Mouse (Mus musculus) macrophage (primary cell): ENCODE measurements at regions not wholly inside any gene's neighbourhood (a gene's known extent, or its start where the extent isn't known, plus 50 kb on each side); places are given as distances from the start of the nearest gene placed in this dataset.

Experiments
- H3K27ac ChIP-seq: fragments of 350-480 bp; formaldehyde crosslinking; 2 replicates; pipeline ENCODE4 v1.9.0; 2021
- H3K36me3 ChIP-seq: fragments of 350-480 bp; formaldehyde crosslinking; 2 replicates; pipeline ENCODE4 v1.9.0; 2021; ENCODE audit errors: inconsistent target
- H3K4me3 ChIP-seq: fragments of 350-480 bp; formaldehyde crosslinking; 2 replicates; pipeline ENCODE4 v1.9.0; 2021; ENCODE audit errors: inconsistent target
- H3K79me2 ChIP-seq: fragments of 350-480 bp; formaldehyde crosslinking; 2 replicates; pipeline ENCODE4 v1.9.0; 2021; ENCODE audit errors: inconsistent target
- WGBS: methylation state at CpG from one replicate; pipeline ENCODE4 v1.1.7; 2026; ENCODE audit warnings: inconsistent platforms; ENCODE audit not compliant: missing documents; 5-methylcytosine and 5-hydroxymethylcytosine counted together

GRCm38 (mm10) chr12:25869846-25870245, 545.2 kb downstream of the Rnf144a start:
- Histone ChIP-seq H3K27ac (no peak overlapping the region), H3K36me3 (no peaks in the 10 kb centered on the region), H3K79me2 (no peaks in the 10 kb centered on the region), H3K4me3 (no peak overlapping the region)

- WGBS, result 97% methylated on average over 3 of the region's 3 CpGs
Observed at GRCm38 (mm10) chr12:25865063-25865462, 550.0 kb downstream of the Rnf144a start.

GRCm38 (mm10) chr12:25864113-25864852, 550.8 kb downstream of the Rnf144a start:
- Histone ChIP-seq H3K4me3 (no peak overlapping the region), H3K79me2 (no peaks in the 10 kb centered on the region), H3K27ac (no peak overlapping the region), H3K36me3 (no peaks in the 10 kb centered on the region)
- 71% methylated on average over 7 of the region's 7 CpGs for WGBS

More at GRCm38 (mm10) chr12:25865063-25865462, 550.0 kb downstream of the Rnf144a start:
- H3K36me3 ChIP-seq, result no peaks in the 10 kb centered on the region
- H3K27ac ChIP-seq, result no peak overlapping the region
- no peak overlapping the region for H3K4me3 ChIP-seq
- H3K79me2 ChIP-seq, result no peaks in the 10 kb centered on the region

DNA sequence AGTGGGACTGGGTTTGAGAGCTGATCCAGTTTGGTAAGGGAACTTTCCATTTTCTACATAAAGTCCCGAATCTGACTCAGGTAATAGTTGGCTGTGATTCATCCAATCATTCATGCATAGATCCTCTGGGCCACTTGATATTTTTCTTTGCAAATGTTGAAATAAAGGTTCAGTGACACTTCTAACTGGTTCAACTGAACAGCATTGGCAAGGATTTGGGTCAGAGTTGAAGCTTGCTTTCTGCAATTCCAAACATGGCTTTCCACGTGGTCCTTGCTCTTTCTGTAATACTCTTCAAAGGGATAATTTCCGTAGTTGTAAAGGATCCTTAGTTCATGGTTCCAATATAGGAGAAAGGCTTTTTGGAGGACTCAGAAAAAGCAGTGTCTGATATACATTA, 554.0 kb downstream of the Rnf144a start:
- no peak overlapping the region for H3K4me3 ChIP-seq
- no peak overlapping the region for H3K27ac ChIP-seq
- WGBS, result 82% methylated on average over 3 of the region's 3 CpGs
- H3K36me3 ChIP-seq, result no peaks in the 10 kb centered on the region
- H3K79me2 ChIP-seq, result no peaks in the 10 kb centered on the region

- Histone ChIP-seq H3K4me3 (no peak overlapping the region), H3K36me3 (no peaks in the 10 kb centered on the region), H3K79me2 (no peaks in the 10 kb centered on the region), H3K27ac (no peak overlapping the region)
- 86% methylated on average over 6 of the region's 6 CpGs for WGBS
Observed at GRCm38 (mm10) chr12:25858397-25858796, 556.7 kb downstream of the Rnf144a start.

GRCm38 (mm10) chr12:25830057-25830456, 585.0 kb downstream of the Rnf144a start:
- no peaks in the 10 kb centered on the region for H3K36me3 ChIP-seq
- no peak overlapping the region for H3K27ac ChIP-seq
- no peaks in the 10 kb centered on the region for H3K79me2 ChIP-seq
- H3K4me3 ChIP-seq, result no peak overlapping the region
- WGBS, result 74% methylated on average over 7 of the region's 7 CpGs

DNA sequence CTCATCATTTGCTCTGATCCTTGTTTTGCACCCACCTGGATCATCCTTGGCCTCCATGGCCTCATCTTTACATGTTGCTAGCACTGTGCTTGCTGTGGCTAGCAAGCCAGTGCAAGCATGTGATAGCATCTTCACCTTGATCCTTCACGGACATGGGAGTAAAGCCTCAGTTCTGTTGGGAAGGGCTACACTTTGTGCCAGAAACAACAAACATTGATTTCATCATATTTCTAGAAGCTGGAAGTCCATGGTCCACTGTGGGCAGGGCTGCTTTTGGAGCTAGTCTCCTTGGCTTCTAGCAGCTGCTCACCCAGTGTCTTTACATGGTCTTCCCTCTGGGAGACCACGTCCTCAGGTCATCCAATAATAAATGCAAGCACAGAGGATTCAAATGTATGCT, 587.1 kb downstream of the Rnf144a start:
- Histone ChIP-seq H3K27ac (no peak overlapping the region), H3K79me2 (no peaks in the 10 kb centered on the region), H3K36me3 (no peaks in the 10 kb centered on the region), H3K4me3 (no peak overlapping the region)
- WGBS, result 94% methylated on average over 2 of the region's 2 CpGs

DNA sequence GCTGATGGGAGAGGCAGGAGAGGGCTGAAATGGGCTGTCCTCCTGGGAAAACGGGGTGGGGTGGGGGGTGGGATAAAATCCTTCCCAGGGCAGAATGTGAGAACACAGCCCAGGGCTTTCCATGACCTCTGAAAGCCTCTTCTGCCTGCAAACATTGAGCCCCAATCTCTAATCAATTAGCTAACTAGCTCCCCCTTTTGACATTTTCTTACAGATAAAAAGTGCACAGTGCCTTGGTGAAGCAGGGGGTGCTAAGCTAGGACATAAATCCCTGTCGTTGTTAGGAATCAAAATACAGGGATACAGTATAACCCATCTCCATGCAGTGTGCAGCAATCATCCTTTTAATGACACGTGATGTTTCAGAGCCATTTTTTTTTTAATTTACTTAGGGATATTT, 588.1 kb downstream of the Rnf144a start:
- H3K36me3 ChIP-seq, result no peaks in the 10 kb centered on the region
- H3K27ac ChIP-seq, result no peak overlapping the region
- 33% methylated on average over 3 of the region's 3 CpGs for WGBS

GRCm38 (mm10) chr12:25826451-25826850, 588.6 kb downstream of the Rnf144a start:
- no peaks in the 10 kb centered on the region for H3K79me2 ChIP-seq
- 84% methylated on average over 4 of the region's 4 CpGs for WGBS
- H3K36me3 ChIP-seq, result no peaks in the 10 kb centered on the region
- no peak overlapping the region for H3K4me3 ChIP-seq
- no peak overlapping the region for H3K27ac ChIP-seq

More for the DNA sequence above, 588.1 kb downstream of the Rnf144a start:
- Histone ChIP-seq H3K4me3 (no peak overlapping the region), H3K79me2 (no peaks in the 10 kb centered on the region)

- WGBS, result 69% methylated on average over 2 of the region's 2 CpGs
- no peaks in the 10 kb centered on the region for H3K79me2 ChIP-seq
- no peak overlapping the region for H3K27ac ChIP-seq
- no peak overlapping the region for H3K4me3 ChIP-seq
- no peaks in the 10 kb centered on the region for H3K36me3 ChIP-seq
Observed at GRCm38 (mm10) chr12:25816248-25816647, 598.8 kb downstream of the Rnf144a start.

DNA sequence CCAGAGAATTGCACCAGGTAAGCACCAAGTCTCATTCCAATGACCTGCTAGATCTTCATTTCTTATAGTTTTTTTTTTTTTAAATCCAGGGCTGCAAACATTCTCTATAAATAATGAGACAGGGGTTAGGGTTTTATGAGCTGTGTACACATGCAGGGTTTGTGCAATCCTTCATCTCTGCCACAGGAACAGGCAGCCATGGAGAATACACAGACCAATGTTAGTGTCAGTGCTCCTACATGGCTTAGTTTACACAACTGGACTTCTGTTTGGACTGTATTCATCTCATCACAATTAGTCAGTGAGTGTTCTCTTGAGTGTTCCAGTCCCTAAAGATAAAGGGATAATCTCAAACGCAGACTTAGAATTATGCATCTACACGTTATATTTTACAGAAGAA, 620.0 kb downstream of the Rnf144a start:
- Histone ChIP-seq H3K79me2 (no peaks in the 10 kb centered on the region), H3K36me3 (no peaks in the 10 kb centered on the region), H3K27ac (no peak overlapping the region), H3K4me3 (no peak overlapping the region)
- 100% methylated on average over 2 of the region's 2 CpGs for WGBS

- 85% methylated on average over 2 of the region's 2 CpGs for WGBS
- Histone ChIP-seq H3K36me3 (no peaks in the 10 kb centered on the region), H3K27ac (no peak overlapping the region), H3K4me3 (no peak overlapping the region), H3K79me2 (no peaks in the 10 kb centered on the region)
Observed at GRCm38 (mm10) chr12:25794571-25794970, 620.5 kb downstream of the Rnf144a start.

GRCm38 (mm10) chr12:25792571-25793075, 622.4 kb downstream of the Rnf144a start:
- no peaks in the 10 kb centered on the region for H3K36me3 ChIP-seq
- WGBS, result 93% methylated on average over 2 of the region's 2 CpGs
- H3K27ac ChIP-seq, result no peak overlapping the region
- H3K4me3 ChIP-seq, result no peak overlapping the region
- H3K79me2 ChIP-seq, result no peaks in the 10 kb centered on the region

- H3K36me3 ChIP-seq, result no peaks in the 10 kb centered on the region
- H3K4me3 ChIP-seq, result no peak overlapping the region
- H3K79me2 ChIP-seq, result no peaks in the 10 kb centered on the region
- no peak overlapping the region for H3K27ac ChIP-seq
- 98% methylated on average over 4 of the region's 4 CpGs for WGBS
Observed at GRCm38 (mm10) chr12:25790956-25791355, 624.1 kb downstream of the Rnf144a start.

DNA sequence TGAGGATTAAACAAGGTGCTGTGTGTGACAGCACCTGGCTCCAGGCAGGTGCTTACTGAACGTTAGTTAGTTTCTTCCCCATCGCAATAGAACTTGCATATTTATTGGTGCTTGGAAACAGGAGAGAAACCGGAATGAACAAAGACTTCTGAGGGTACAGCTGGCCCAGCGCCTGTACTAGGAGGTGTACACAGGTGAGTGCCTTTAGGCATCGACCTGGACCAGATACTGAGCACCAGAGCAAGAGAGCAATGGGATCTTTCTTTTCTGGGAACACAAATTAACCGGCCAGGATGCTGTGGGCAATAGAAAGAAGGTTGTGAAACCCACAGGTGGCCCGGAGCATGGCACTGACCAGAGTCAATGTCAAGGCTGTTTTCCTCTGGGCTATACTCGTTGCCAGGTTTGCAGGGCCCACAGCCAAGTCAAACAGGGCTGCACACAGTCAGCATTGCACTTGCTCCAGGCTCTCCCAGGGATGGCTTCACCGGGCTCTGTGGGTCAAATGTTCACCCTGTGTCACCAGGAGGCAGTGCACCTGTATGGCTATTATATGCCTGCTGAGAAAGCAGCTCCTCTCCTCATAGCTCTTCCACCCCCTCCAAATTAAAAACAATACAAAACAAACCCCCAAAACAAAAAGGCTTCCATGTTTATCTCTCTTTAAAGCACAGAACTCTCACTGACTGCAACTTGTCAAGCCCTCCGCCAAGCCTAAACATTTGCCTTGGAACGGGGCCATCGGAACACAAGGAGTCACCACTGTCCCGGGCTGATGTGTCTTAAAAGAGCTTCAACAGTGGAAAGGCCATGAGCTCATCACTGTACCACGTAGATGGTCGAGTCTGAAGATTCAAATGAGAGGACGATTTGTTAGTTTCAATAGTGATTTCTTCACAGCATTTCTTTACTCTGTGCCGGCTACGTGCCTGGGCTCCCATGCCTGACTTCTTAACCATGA, 629.1 kb downstream of the Rnf144a start:
- H3K4me3 ChIP-seq, result no peak overlapping the region
- WGBS, result 83% methylated on average over 18 of the region's 18 CpGs
- H3K36me3 ChIP-seq, result no peaks in the 10 kb centered on the region
- no peak overlapping the region for H3K27ac ChIP-seq
- H3K79me2 ChIP-seq, result no peaks in the 10 kb centered on the region
